Mouse (Mus musculus): ENCODE measurements at regions not wholly inside any gene's neighbourhood (a gene's known extent, or its start where the extent isn't known, plus 50 kb on each side); places are given as distances from the start of the nearest gene placed in this dataset.

GRCm38 (mm10) chr13:59246984-59247537 is 338.0 kb downstream of the Agtpbp1 start:
- Histone ChIP-seq H3K4me3 (no peak overlapping the region), H3K9ac (no peak overlapping the region), H3K36me3 (no peaks in the 10 kb centered on the region), H3K4me1 (peaks cover 12% of the 10 kb centered on the region; the same call in 1 of the 2 replicates), H3K4me2 (replicated peaks) (no peak overlapping the region), H3K27me3 (0 out of 2 replicates have a peak, but pooled peaks cover 3% of the 10 kb centered on the region), H3K27ac (no peak overlapping the region), H3K9me3 (no peaks in the 10 kb centered on the region)
- 63% methylated on average over 7 of the region's 7 CpGs for WGBS
- no peak for ATAC-seq (ENCODE audit: low FRiP score, low read depth)

DNA sequence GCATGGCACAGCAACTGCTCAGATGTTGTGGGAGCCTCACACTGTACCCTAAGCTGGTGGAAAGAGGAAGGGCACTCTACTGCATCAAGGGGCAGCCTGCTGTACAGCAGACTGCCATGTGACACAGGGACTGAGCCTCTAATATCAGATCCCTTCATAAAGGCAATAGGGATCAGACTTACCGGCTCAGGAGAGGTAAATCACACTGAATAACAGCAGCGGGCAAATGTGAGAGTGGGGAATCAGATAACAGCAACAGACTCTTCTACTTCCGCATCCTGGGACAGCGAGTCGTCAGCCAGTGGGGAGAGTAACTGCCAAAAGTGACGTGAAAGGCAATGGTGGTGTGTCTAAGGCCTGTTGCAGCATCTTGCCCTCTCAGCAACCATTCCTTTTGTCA is 339.0 kb downstream of the Agtpbp1 start:
- H3K36me3 ChIP-seq = no peaks in the 10 kb centered on the region
- H3K9me3 ChIP-seq = no peaks in the 10 kb centered on the region
- 64% methylated on average over 6 of the region's 6 CpGs for WGBS
- peaks cover 12% of the 10 kb centered on the region; the same call in 1 of the 2 replicates for H3K4me1 ChIP-seq
- H3K27ac ChIP-seq = no peak overlapping the region
- no peak overlapping the region for H3K4me3 ChIP-seq
- no peak overlapping the region for H3K4me2 ChIP-seq (replicated peaks)
- H3K9ac ChIP-seq = no peak overlapping the region
- 0 out of 2 replicates have a peak, but pooled peaks cover under 1% of the 10 kb centered on the region for H3K27me3 ChIP-seq
- no peak for ATAC-seq (ENCODE audit: low FRiP score, low read depth)

DNA sequence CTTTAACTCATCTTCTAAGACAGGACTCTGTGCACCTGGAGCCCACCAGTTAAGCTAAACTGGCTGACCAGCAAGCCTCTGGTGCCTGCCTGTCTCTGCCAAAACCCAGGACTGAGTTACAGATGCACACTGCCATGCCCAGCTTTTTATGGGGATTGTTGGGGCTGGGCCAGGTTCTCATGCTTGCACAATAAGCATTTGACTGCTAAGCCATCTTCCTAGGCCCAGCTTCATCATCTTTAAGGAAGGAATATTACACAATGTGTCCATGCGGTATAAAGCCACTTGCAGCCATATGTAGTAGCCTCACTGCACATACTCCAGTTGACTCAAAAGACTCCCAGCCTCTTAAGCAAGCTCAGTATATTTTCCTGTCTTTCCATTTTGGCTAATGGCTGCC is 340.4 kb downstream of the Agtpbp1 start:
- WGBS = 85% methylated on average over 1 of the region's 1 CpGs
- ATAC-seq (ENCODE audit: low FRiP score, low read depth) = no peak

GRCm38 (mm10) chr13:59242671-59243070 is 342.4 kb downstream of the Agtpbp1 start:
- H3K4me2 ChIP-seq (replicated peaks) = no peak overlapping the region
- no peaks in the 10 kb centered on the region for H3K27me3 ChIP-seq
- 57% methylated on average over 4 of the region's 4 CpGs for WGBS
- H3K4me3 ChIP-seq = no peak overlapping the region
- H3K9ac ChIP-seq = no peak overlapping the region
- no peak for ATAC-seq (ENCODE audit: low FRiP score, low read depth)
- peaks cover 13% of the 10 kb centered on the region; the same call in 1 of the 2 replicates for H3K4me1 ChIP-seq
- no peaks in the 10 kb centered on the region for H3K36me3 ChIP-seq
- no peak overlapping the region for H3K27ac ChIP-seq
- no peaks in the 10 kb centered on the region for H3K9me3 ChIP-seq

More for the DNA sequence above, 340.4 kb downstream of the Agtpbp1 start:
- no peaks in the 10 kb centered on the region for H3K36me3 ChIP-seq
- no peaks in the 10 kb centered on the region for H3K27me3 ChIP-seq
- peaks cover 12% of the 10 kb centered on the region; the same call in 1 of the 2 replicates for H3K4me1 ChIP-seq
- H3K27ac ChIP-seq = no peak overlapping the region
- no peak overlapping the region for H3K9ac ChIP-seq
- no peak overlapping the region for H3K4me2 ChIP-seq (replicated peaks)
- no peaks in the 10 kb centered on the region for H3K9me3 ChIP-seq
- H3K4me3 ChIP-seq = no peak overlapping the region

GRCm38 (mm10) chr13:59238696-59239095 is 346.3 kb downstream of the Agtpbp1 start:
- Histone ChIP-seq H3K36me3 (no peaks in the 10 kb centered on the region), H3K27ac (peak overlapping the region; percentile 7; the same call in 1 of the 2 replicates), H3K9ac (no peak overlapping the region), H3K4me1 (0 out of 2 replicates have a peak, but pooled peaks cover 7% of the 10 kb centered on the region), H3K27me3 (no peaks in the 10 kb centered on the region), H3K9me3 (no peaks in the 10 kb centered on the region), H3K4me2 (replicated peaks) (no peak overlapping the region), H3K4me3 (no peak overlapping the region)
- WGBS = 67% methylated on average over 1 of the region's 1 CpGs
- peak; percentile 85 for ATAC-seq (ENCODE audit: low FRiP score, low read depth)

- 88% methylated on average over 9 of the region's 9 CpGs for WGBS
- Histone ChIP-seq H3K4me3 (no peak overlapping the region), H3K9me3 (no peaks in the 10 kb centered on the region), H3K27ac (no peak overlapping the region), H3K4me2 (replicated peaks) (no peak overlapping the region), H3K9ac (no peak overlapping the region), H3K4me1 (0 out of 2 replicates have a peak, but pooled peaks cover 7% of the 10 kb centered on the region), H3K27me3 (no peaks in the 10 kb centered on the region), H3K36me3 (no peaks in the 10 kb centered on the region)
- ATAC-seq (ENCODE audit: low FRiP score, low read depth) = no peak
Measured at GRCm38 (mm10) chr13:59235836-59236235, 349.2 kb downstream of the Agtpbp1 start.

GRCm38 (mm10) chr13:59229111-59229541 is 355.9 kb downstream of the Agtpbp1 start:
- Histone ChIP-seq H3K9ac (no peak overlapping the region), H3K27me3 (no peaks in the 10 kb centered on the region), H3K36me3 (no peaks in the 10 kb centered on the region), H3K4me3 (no peak overlapping the region), H3K4me2 (replicated peaks) (no peak overlapping the region), H3K4me1 (peaks cover 28% of the 10 kb centered on the region), H3K27ac (no peak overlapping the region), H3K9me3 (no peaks in the 10 kb centered on the region)
- no peak for ATAC-seq (ENCODE audit: low FRiP score, low read depth)
- 81% methylated on average over 6 of the region's 6 CpGs for WGBS

- Histone ChIP-seq H3K4me3 (no peak overlapping the region), H3K9me3 (no peaks in the 10 kb centered on the region), H3K36me3 (no peaks in the 10 kb centered on the region), H3K4me2 (replicated peaks) (no peak overlapping the region), H3K4me1 (peaks cover 28% of the 10 kb centered on the region), H3K27me3 (no peaks in the 10 kb centered on the region), H3K27ac (no peak overlapping the region), H3K9ac (no peak overlapping the region)
- no peak for ATAC-seq (ENCODE audit: low FRiP score, low read depth)
- WGBS = 36% methylated on average over 12 of the region's 12 CpGs
Measured at GRCm38 (mm10) chr13:59228059-59228830, 356.8 kb downstream of the Agtpbp1 start.

DNA sequence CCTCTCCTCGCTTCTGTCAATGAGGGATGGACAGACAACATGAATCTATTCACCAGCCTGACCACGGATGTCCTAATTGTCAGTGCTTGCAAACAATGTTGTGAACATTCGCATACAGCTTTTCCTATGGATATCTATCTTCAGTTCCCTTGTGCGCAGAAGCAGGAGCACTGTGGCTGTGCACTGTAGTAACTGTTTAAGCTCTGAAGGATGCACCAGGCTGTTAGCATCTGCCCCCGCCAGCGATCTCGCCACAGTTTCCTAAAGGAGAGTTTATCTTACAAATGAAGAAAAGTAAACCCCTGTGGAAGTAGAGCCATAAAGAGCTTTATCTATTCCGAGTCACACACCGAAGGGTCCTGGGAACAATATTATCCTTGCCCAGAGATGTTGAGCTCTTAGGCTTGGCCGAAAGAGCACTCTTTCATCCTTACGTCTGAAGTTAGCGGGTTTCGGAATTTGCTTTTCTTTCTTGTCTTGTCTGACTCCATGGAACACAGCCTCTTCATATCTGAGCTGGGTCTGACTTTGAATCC is 357.4 kb downstream of the Agtpbp1 start:
- H3K9me3 ChIP-seq = no peaks in the 10 kb centered on the region
- H3K4me3 ChIP-seq = no peak overlapping the region
- H3K4me1 ChIP-seq = peaks cover 28% of the 10 kb centered on the region
- no peak overlapping the region for H3K27ac ChIP-seq
- 85% methylated on average over 13 of the region's 13 CpGs for WGBS
- ATAC-seq (ENCODE audit: low FRiP score, low read depth) = no peak
- no peaks in the 10 kb centered on the region for H3K27me3 ChIP-seq
- H3K9ac ChIP-seq = no peak overlapping the region
- H3K36me3 ChIP-seq = no peaks in the 10 kb centered on the region
- H3K4me2 ChIP-seq (replicated peaks) = no peak overlapping the region

DNA sequence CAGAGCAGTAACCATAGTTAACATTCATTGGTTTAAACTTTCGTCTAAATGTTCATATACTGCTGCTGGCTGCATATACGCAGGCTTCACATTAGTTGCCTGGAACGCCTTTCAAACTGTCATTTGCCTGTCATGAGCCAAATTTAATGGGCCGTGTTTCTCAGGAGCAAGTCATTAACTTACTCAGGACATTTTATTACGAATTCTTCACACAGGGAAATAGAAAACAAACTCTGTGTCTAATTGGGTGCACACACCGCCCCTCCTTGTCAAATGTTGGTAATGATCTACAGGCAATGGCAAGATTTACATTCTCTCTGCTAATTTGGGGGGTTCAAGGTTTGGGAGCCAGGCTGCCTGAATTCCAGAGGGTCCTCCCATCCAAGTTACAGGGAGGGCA is 364.4 kb downstream of the Agtpbp1 start:
- Histone ChIP-seq H3K4me1 (0 out of 2 replicates have a peak, but pooled peaks cover 6% of the 10 kb centered on the region), H3K27ac (no peak overlapping the region), H3K9me3 (no peaks in the 10 kb centered on the region), H3K36me3 (no peaks in the 10 kb centered on the region), H3K27me3 (no peaks in the 10 kb centered on the region), H3K4me3 (no peak overlapping the region), H3K9ac (no peak overlapping the region), H3K4me2 (replicated peaks) (no peak overlapping the region; the same call in 1 of the 2 replicates)
- no peak for ATAC-seq (ENCODE audit: low FRiP score, low read depth)
- WGBS = 17% methylated on average over 6 of the region's 6 CpGs

DNA sequence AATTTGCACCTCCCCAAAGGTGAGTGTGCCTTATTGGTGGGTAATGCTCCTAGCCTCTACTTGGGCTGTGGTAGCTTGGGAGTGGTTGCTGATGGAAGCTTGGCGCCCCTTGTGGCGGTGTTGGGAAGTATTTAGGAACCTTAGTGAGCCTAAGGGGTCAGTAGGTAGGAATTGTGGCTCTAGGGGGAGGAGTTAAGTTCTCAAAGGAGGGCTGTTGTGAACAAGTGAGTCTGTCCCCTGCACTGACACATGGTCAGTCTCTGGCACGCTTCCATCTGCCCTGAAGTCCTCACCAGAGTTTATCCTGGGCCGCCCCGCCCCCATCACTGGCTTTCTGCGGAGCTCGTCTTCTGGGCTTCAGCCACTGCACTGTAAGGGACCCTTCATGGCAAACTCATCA is 364.9 kb downstream of the Agtpbp1 start:
- Histone ChIP-seq H3K4me2 (replicated peaks) (no peak overlapping the region; the same call in 1 of the 2 replicates), H3K4me3 (no peak overlapping the region), H3K4me1 (0 out of 2 replicates have a peak, but pooled peaks cover 6% of the 10 kb centered on the region), H3K9ac (no peak overlapping the region), H3K9me3 (no peaks in the 10 kb centered on the region), H3K27ac (no peak overlapping the region), H3K27me3 (no peaks in the 10 kb centered on the region), H3K36me3 (no peaks in the 10 kb centered on the region)
- ATAC-seq (ENCODE audit: low FRiP score, low read depth) = no peak
- 27% methylated on average over 7 of the region's 7 CpGs for WGBS

DNA sequence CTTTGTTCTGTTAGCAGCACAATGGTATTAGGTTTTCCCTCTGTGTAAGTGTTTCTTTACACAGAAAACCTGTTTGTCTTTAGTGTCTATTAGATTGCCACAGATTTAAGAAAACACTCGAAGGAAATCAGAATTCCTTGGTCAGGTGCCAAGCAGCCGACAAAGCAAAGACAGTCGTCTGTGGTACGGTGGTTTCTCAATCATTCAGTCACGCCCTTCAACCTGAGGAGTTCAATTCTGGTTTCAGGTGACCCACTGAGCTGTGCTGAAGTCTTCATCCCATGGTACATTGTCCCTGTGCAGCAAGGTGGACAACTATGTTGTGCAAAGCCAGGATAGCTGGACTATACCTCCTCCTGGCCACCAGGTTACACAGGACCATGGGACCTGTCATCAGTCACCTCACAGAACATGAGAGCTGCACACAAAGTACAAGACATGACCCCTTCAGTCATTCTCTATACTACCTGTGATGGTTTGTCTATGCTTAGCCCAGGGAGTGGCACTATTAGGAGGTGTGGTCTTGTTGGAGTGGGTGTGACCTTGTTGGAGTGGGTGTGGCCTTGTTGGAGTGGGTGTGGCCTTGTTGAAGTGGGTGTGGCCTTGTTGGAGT is 368.2 kb downstream of the Agtpbp1 start:
- Histone ChIP-seq H3K9me3 (no peaks in the 10 kb centered on the region), H3K4me1 (0 out of 2 replicates have a peak, but pooled peaks cover 6% of the 10 kb centered on the region), H3K27me3 (no peaks in the 10 kb centered on the region), H3K36me3 (no peaks in the 10 kb centered on the region), H3K9ac (no peak overlapping the region), H3K4me3 (no peak overlapping the region), H3K4me2 (replicated peaks) (no peak overlapping the region), H3K27ac (no peak overlapping the region)
- 65% methylated on average over 5 of the region's 5 CpGs for WGBS
- no peak for ATAC-seq (ENCODE audit: low FRiP score, low read depth)
